Mouse (Mus musculus): ENCODE data around the gene Zbtb9. TPM values are rescaled to one million over a fixed set of nuclear protein-coding genes. Genes with fewer than 3 reads are reported as not detected.

The Zbtb9 gene
- polyA plus RNA-seq, 1 experiment from 2014 or later: 14.8 TPM

GRCm38 (mm10) chr17:27011998-27012672 lies 39.2 kb downstream of the Zbtb9 start:
- Histone ChIP-seq H3K27ac (ENCODE audit: low read length) (no peak overlapping the region), H3K9me3 (ENCODE audit: control insufficient read depth, low read length) (no peaks in the 10 kb centered on the region), H3K9ac (ENCODE audit: low read depth, low read length) (no peak overlapping the region), H3K36me3 (ENCODE audit: control insufficient read depth, insufficient read depth, low read length) (no peaks in the 10 kb centered on the region), H3K27me3 (replicated peaks; ENCODE audit: control insufficient read depth, insufficient read depth, low read length) (no peaks in the 10 kb centered on the region), H3K4me1 (ENCODE audit: control insufficient read depth, insufficient read depth, low read length) (no peaks in the 10 kb centered on the region), H3K4me2 (ENCODE audit: low read depth, low read length) (no peak overlapping the region), H3K4me3 (ENCODE audit: low read length) (no peak overlapping the region)
- no peak for ATAC-seq
- 55% methylated on average over 14 of the region's 14 CpGs for WGBS

GRCm38 (mm10) chr17:27012909-27013308 lies 39.9 kb downstream of the Zbtb9 start:
- H3K27me3 ChIP-seq (replicated peaks; ENCODE audit: control insufficient read depth, insufficient read depth, low read length): no peaks in the 10 kb centered on the region
- H3K4me3 ChIP-seq (ENCODE audit: low read length): no peak overlapping the region
- H3K4me2 ChIP-seq (ENCODE audit: low read depth, low read length): no peak overlapping the region
- no peaks in the 10 kb centered on the region for H3K36me3 ChIP-seq (ENCODE audit: control insufficient read depth, insufficient read depth, low read length)
- no peak for ATAC-seq
- no peaks in the 10 kb centered on the region for H3K9me3 ChIP-seq (ENCODE audit: control insufficient read depth, low read length)
- no peak overlapping the region for H3K27ac ChIP-seq (ENCODE audit: low read length)
- 35% methylated on average over 6 of the region's 6 CpGs for WGBS
- H3K4me1 ChIP-seq (ENCODE audit: control insufficient read depth, insufficient read depth, low read length): no peaks in the 10 kb centered on the region
- no peak overlapping the region for H3K9ac ChIP-seq (ENCODE audit: low read depth, low read length)

GRCm38 (mm10) chr17:27017564-27018499 lies 44.9 kb downstream of the Zbtb9 start:
- 8% methylated on average over 34 of the region's 34 CpGs for WGBS
- Histone ChIP-seq H3K9me3 (ENCODE audit: control insufficient read depth, low read length) (no peaks in the 10 kb centered on the region), H3K36me3 (ENCODE audit: control insufficient read depth, insufficient read depth, low read length) (peaks cover 25% of the 10 kb centered on the region), H3K4me2 (ENCODE audit: low read depth, low read length) (peak overlapping the region; percentile 86), H3K27ac (ENCODE audit: low read length) (peak overlapping the region; percentile 59), H3K4me1 (ENCODE audit: control insufficient read depth, insufficient read depth, low read length) (peaks cover 6% of the 10 kb centered on the region), H3K27me3 (replicated peaks; ENCODE audit: control insufficient read depth, insufficient read depth, low read length) (no peaks in the 10 kb centered on the region), H3K4me3 (ENCODE audit: low read length) (peak overlapping the region; percentile 68), H3K9ac (ENCODE audit: low read depth, low read length) (peak overlapping the region; percentile 68)
- ATAC-seq: peak; percentile 79

GRCm38 (mm10) chr17:27018555-27019196 lies 45.7 kb downstream of the Zbtb9 start:
- H3K4me1 ChIP-seq (ENCODE audit: control insufficient read depth, insufficient read depth, low read length): peaks cover 6% of the 10 kb centered on the region
- WGBS: 43% methylated on average over 12 of the region's 12 CpGs
- peak overlapping the region; percentile 59 for H3K27ac ChIP-seq (ENCODE audit: low read length)
- peak overlapping the region; percentile 68 for H3K9ac ChIP-seq (ENCODE audit: low read depth, low read length)
- no peak for ATAC-seq
- H3K36me3 ChIP-seq (ENCODE audit: control insufficient read depth, insufficient read depth, low read length): peaks cover 25% of the 10 kb centered on the region
- H3K27me3 ChIP-seq (replicated peaks; ENCODE audit: control insufficient read depth, insufficient read depth, low read length): no peaks in the 10 kb centered on the region
- H3K4me3 ChIP-seq (ENCODE audit: low read length): peak overlapping the region; percentile 68
- H3K4me2 ChIP-seq (ENCODE audit: low read depth, low read length): peak overlapping the region; percentile 86
- no peaks in the 10 kb centered on the region for H3K9me3 ChIP-seq (ENCODE audit: control insufficient read depth, low read length)

DNA sequence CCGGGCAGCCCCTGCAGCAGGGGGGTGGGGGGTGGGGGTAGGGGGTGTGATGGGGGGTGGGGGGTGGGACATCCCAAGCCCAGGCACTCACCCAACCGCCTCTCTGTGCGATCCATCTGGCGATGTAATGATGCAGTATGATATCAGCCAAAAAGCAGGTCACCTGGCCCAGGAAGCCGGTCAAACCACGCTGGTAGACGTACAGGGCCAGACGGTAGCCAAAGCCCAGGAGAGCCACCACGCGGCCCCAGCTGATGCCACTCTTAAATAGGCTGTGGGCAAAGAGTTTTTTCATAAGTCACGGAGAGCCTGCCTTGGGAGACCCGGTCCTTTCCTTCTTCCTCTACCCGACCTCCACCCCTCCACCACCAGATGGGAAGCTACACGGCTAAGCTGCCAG lies 48.1 kb downstream of the Zbtb9 start:
- WGBS: 92% methylated on average over 14 of the region's 14 CpGs
- H3K36me3 ChIP-seq (ENCODE audit: control insufficient read depth, insufficient read depth, low read length): peaks cover 25% of the 10 kb centered on the region

DNA sequence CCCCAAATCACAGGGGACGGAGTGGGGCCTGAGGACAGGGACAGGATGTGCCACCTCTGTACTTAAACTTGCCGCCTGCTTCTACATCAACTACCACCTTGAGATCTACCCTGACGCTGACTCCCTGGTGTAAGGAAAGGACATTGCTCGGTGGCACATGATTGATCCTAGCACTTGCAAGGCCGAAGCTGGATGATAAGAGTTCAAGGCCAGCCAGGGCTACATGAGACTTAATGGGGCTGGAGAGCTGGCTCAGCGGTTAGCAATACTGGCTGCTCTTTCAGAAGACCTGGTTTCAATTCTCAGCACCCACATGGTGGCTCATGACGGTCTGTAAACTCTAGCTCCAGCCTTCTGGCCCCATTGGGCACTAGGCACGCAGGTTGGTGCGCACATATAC lies 48.8 kb downstream of the Zbtb9 start:
- Histone ChIP-seq H3K4me3 (ENCODE audit: low read length) (no peak overlapping the region), H3K36me3 (ENCODE audit: control insufficient read depth, insufficient read depth, low read length) (peaks cover 25% of the 10 kb centered on the region), H3K27me3 (replicated peaks; ENCODE audit: control insufficient read depth, insufficient read depth, low read length) (no peaks in the 10 kb centered on the region), H3K9me3 (ENCODE audit: control insufficient read depth, low read length) (no peaks in the 10 kb centered on the region), H3K9ac (ENCODE audit: low read depth, low read length) (no peak overlapping the region), H3K27ac (ENCODE audit: low read length) (no peak overlapping the region), H3K4me1 (ENCODE audit: control insufficient read depth, insufficient read depth, low read length) (peaks cover 6% of the 10 kb centered on the region), H3K4me2 (ENCODE audit: low read depth, low read length) (no peak overlapping the region)
- 88% methylated on average over 9 of the region's 9 CpGs for WGBS
- no peak for ATAC-seq

More for the DNA sequence above, 48.1 kb downstream of the Zbtb9 start:
- H3K9me3 ChIP-seq (ENCODE audit: control insufficient read depth, low read length): no peaks in the 10 kb centered on the region
- no peak overlapping the region for H3K9ac ChIP-seq (ENCODE audit: low read depth, low read length)
- H3K4me2 ChIP-seq (ENCODE audit: low read depth, low read length): no peak overlapping the region
- no peak for ATAC-seq
- H3K27ac ChIP-seq (ENCODE audit: low read length): no peak overlapping the region
- no peak overlapping the region for H3K4me3 ChIP-seq (ENCODE audit: low read length)
- H3K4me1 ChIP-seq (ENCODE audit: control insufficient read depth, insufficient read depth, low read length): peaks cover 6% of the 10 kb centered on the region
- H3K27me3 ChIP-seq (replicated peaks; ENCODE audit: control insufficient read depth, insufficient read depth, low read length): no peaks in the 10 kb centered on the region

DNA sequence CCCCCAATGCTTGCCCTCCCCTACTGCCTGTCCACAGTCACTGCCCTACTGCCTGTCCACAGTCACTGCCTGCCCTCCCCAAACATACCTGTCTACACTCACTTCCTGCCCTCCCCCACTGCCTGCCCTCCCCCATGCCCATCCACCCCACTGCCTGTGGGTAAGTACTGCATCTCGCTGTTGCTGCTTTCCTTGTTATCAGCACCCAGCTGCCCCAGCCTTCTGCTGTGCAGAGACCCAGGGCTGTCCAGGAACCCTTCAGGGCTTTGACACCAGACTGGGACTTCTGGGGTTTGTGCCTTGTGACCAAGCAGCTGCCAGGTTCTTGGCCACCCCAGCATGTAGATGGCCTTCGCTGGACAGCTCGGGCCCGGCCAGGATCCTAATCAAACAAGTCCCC lies 50.4 kb downstream of the Zbtb9 start:
- Histone ChIP-seq H3K36me3 (ENCODE audit: control insufficient read depth, insufficient read depth, low read length) (peaks cover 25% of the 10 kb centered on the region), H3K4me3 (ENCODE audit: low read length) (no peak overlapping the region), H3K27ac (ENCODE audit: low read length) (no peak overlapping the region), H3K27me3 (replicated peaks; ENCODE audit: control insufficient read depth, insufficient read depth, low read length) (no peaks in the 10 kb centered on the region), H3K4me1 (ENCODE audit: control insufficient read depth, insufficient read depth, low read length) (peaks cover 13% of the 10 kb centered on the region), H3K9me3 (ENCODE audit: control insufficient read depth, low read length) (no peaks in the 10 kb centered on the region), H3K9ac (ENCODE audit: low read depth, low read length) (no peak overlapping the region), H3K4me2 (ENCODE audit: low read depth, low read length) (no peak overlapping the region)
- no peak for ATAC-seq
- 86% methylated on average over 4 of the region's 4 CpGs for WGBS

- ATAC-seq: peak; percentile 9; the same call in 1 of the 2 replicates
These were observed 52.4 kb downstream of the Zbtb9 start for GRCm38 (mm10) chr17:27025326-27025902.

DNA sequence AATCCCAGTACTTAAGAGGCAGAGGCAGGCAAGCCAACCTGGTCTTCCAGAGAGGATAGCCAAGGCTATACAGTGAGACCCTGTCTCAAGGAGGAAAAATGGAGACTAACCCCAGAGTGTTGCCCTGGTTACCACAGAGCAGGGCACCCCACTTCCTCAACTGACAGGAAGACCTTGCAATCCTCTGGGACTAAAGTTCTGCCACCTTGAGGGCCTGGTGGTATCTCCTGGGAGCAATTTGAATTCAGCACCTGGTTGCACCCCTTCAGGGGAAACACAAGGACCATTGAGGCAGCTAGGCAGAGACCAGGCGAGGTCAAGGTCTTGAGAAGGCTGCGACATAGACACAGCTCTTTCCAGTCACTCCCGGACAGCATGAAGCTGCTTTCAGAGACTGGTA lies 53.0 kb downstream of the Zbtb9 start:
- H3K36me3 ChIP-seq (ENCODE audit: control insufficient read depth, insufficient read depth, low read length): peaks cover 13% of the 10 kb centered on the region

More at GRCm38 (mm10) chr17:27025326-27025902, 52.4 kb downstream of the Zbtb9 start:
- WGBS: 88% methylated on average over 17 of the region's 17 CpGs
- Histone ChIP-seq H3K27me3 (replicated peaks; ENCODE audit: control insufficient read depth, insufficient read depth, low read length) (no peaks in the 10 kb centered on the region), H3K4me1 (ENCODE audit: control insufficient read depth, insufficient read depth, low read length) (peaks cover 14% of the 10 kb centered on the region), H3K36me3 (ENCODE audit: control insufficient read depth, insufficient read depth, low read length) (peaks cover 18% of the 10 kb centered on the region), H3K4me2 (ENCODE audit: low read depth, low read length) (no peak overlapping the region), H3K4me3 (ENCODE audit: low read length) (no peak overlapping the region), H3K27ac (ENCODE audit: low read length) (peak overlapping the region; percentile 23; the same call in 1 of the 2 replicates), H3K9ac (ENCODE audit: low read depth, low read length) (no peak overlapping the region), H3K9me3 (ENCODE audit: control insufficient read depth, low read length) (no peaks in the 10 kb centered on the region)

More for the DNA sequence above, 53.0 kb downstream of the Zbtb9 start:
- H3K27ac ChIP-seq (ENCODE audit: low read length): no peak overlapping the region
- H3K9me3 ChIP-seq (ENCODE audit: control insufficient read depth, low read length): no peaks in the 10 kb centered on the region
- WGBS: 90% methylated on average over 3 of the region's 3 CpGs
- H3K9ac ChIP-seq (ENCODE audit: low read depth, low read length): no peak overlapping the region
- H3K4me2 ChIP-seq (ENCODE audit: low read depth, low read length): no peak overlapping the region
- no peaks in the 10 kb centered on the region for H3K27me3 ChIP-seq (replicated peaks; ENCODE audit: control insufficient read depth, insufficient read depth, low read length)
- H3K4me3 ChIP-seq (ENCODE audit: low read length): no peak overlapping the region
- H3K4me1 ChIP-seq (ENCODE audit: control insufficient read depth, insufficient read depth, low read length): peaks cover 14% of the 10 kb centered on the region
- no peak for ATAC-seq

Data from intestine, embryonic 16.5 days (tissue).